Mouse (Mus musculus) kidney, embryonic 15.5 days (tissue): ENCODE results near the gene Ceacam19. TPM values are rescaled to one million over a fixed set of nuclear protein-coding genes. Genes with fewer than 3 reads are reported as not detected.

Source experiments
- ATAC-seq: fragments of 200-750 bp; cut with Nextera tagmentation; replicated peaks from 2 replicates; pipeline ENCODE4 v1.8.0; 2017; ENCODE audit warnings: moderate TSS enrichment; ENCODE audit not compliant: low FRiP score
- H3K27ac ChIP-seq: fragments of 300-500 bp; sonication (generic); 2 replicates; pipeline ENCODE4 v1.5.1; 2015; ENCODE audit warnings: mild to moderate bottlenecking, inconsistent platforms
- H3K27me3 ChIP-seq: fragments of 300-500 bp; sonication (generic); 2 replicates; pipeline ENCODE4 v1.6.1; 2015; ENCODE audit warnings: inconsistent platforms
- H3K36me3 ChIP-seq: fragments of 300-500 bp; sonication (generic); 2 replicates; pipeline ENCODE4 v1.6.1; 2015; ENCODE audit warnings: inconsistent platforms
- H3K4me1 ChIP-seq: fragments of 300-500 bp; sonication (generic); 2 replicates; pipeline ENCODE4 v1.6.1; 2015; ENCODE audit warnings: inconsistent platforms
- H3K4me2 ChIP-seq: fragments of 300-500 bp; sonication (generic); 2 replicates; pipeline ENCODE4 v1.6.1; 2015; ENCODE audit warnings: moderate library complexity, mild to moderate bottlenecking, inconsistent platforms
- H3K4me3 ChIP-seq: fragments of 300-500 bp; sonication (generic); replicated peaks from 2 replicates; pipeline ENCODE4 v1.5.1; 2015; ENCODE audit warnings: mild to moderate bottlenecking, inconsistent platforms
- H3K9ac ChIP-seq: fragments of 300-500 bp; sonication (generic); 2 replicates; pipeline ENCODE4 v1.6.1; 2015; ENCODE audit warnings: mild to moderate bottlenecking, inconsistent platforms
- H3K9me3 ChIP-seq: fragments of 300-500 bp; sonication (generic); replicated peaks from 2 replicates; pipeline ENCODE4 v1.6.1; 2016; ENCODE audit warnings: inconsistent platforms
- WGBS: fragments of 180-500 bp; shearing (Covaris S2); methylation state at CpG from one replicate; pipeline ENCODE4 v1.1.7; 2015; ENCODE audit warnings: mixed read lengths; 5-methylcytosine and 5-hydroxymethylcytosine counted together
- polyA plus RNA-seq: library from polyadenylated mRNA; unstranded; fragments of >200 nt; fragmentation: Nextera tagmentation; extraction: Ambion mirVana; gene quantifications from 2 replicates; pipeline ENCODE4 v1.2.1, GENCODE M21; 2015

The Ceacam19 gene
- polyA plus RNA-seq, 1 experiment from 2014 or later: not detected

- no peaks in the 10 kb centered on the region for H3K36me3 ChIP-seq
- H3K4me1 ChIP-seq: peaks cover 4% of the 10 kb centered on the region
- H3K9ac ChIP-seq: no peak overlapping the region
- no peak overlapping the region for H3K4me3 ChIP-seq
- 49% methylated on average over 5 of the region's 5 CpGs for WGBS
- no peak overlapping the region for H3K4me2 ChIP-seq
- ATAC-seq: no peak; the same call in 1 of the 2 replicates
- H3K27me3 ChIP-seq: no peaks in the 10 kb centered on the region
- no peaks in the 10 kb centered on the region for H3K9me3 ChIP-seq
- no peak overlapping the region for H3K27ac ChIP-seq
Measured at GRCm38 (mm10) chr7:19871943-19872601, 15.7 kb downstream of the Ceacam19 start.

- Histone ChIP-seq H3K27ac (no peak overlapping the region), H3K27me3 (no peaks in the 10 kb centered on the region), H3K9me3 (no peaks in the 10 kb centered on the region), H3K36me3 (no peaks in the 10 kb centered on the region), H3K4me3 (no peak overlapping the region), H3K4me1 (no peaks in the 10 kb centered on the region), H3K9ac (no peak overlapping the region), H3K4me2 (no peak overlapping the region)
- ATAC-seq: no peak
- 65% methylated on average over 10 of the region's 10 CpGs for WGBS
Measured at GRCm38 (mm10) chr7:19871137-19871621, 16.6 kb downstream of the Ceacam19 start.

GRCm38 (mm10) chr7:19867751-19868399 is 19.9 kb downstream of the Ceacam19 start:
- ATAC-seq: no peak
- 82% methylated on average over 16 of the region's 16 CpGs for WGBS
- H3K27ac ChIP-seq: no peak overlapping the region

GRCm38 (mm10) chr7:19866490-19866889 is 21.3 kb downstream of the Ceacam19 start:
- Histone ChIP-seq H3K36me3 (no peaks in the 10 kb centered on the region), H3K9ac (no peak overlapping the region), H3K4me3 (no peak overlapping the region), H3K4me1 (no peaks in the 10 kb centered on the region), H3K27ac (no peak overlapping the region), H3K9me3 (no peaks in the 10 kb centered on the region), H3K4me2 (no peak overlapping the region), H3K27me3 (no peaks in the 10 kb centered on the region)
- no peak for ATAC-seq
- WGBS: 66% methylated on average over 6 of the region's 6 CpGs

More at GRCm38 (mm10) chr7:19867751-19868399, 19.9 kb downstream of the Ceacam19 start:
- no peaks in the 10 kb centered on the region for H3K4me1 ChIP-seq
- no peaks in the 10 kb centered on the region for H3K36me3 ChIP-seq
- no peak overlapping the region for H3K4me3 ChIP-seq
- H3K9me3 ChIP-seq: no peaks in the 10 kb centered on the region
- no peak overlapping the region for H3K9ac ChIP-seq
- no peaks in the 10 kb centered on the region for H3K27me3 ChIP-seq
- no peak overlapping the region for H3K4me2 ChIP-seq

- Histone ChIP-seq H3K36me3 (no peaks in the 10 kb centered on the region), H3K9me3 (no peaks in the 10 kb centered on the region), H3K27ac (no peak overlapping the region), H3K9ac (no peak overlapping the region), H3K4me3 (no peak overlapping the region), H3K4me1 (no peaks in the 10 kb centered on the region), H3K27me3 (no peaks in the 10 kb centered on the region), H3K4me2 (no peak overlapping the region)
- WGBS: 80% methylated on average over 8 of the region's 8 CpGs
- ATAC-seq: no peak
Measured at GRCm38 (mm10) chr7:19865246-19866036, 22.3 kb downstream of the Ceacam19 start.

GRCm38 (mm10) chr7:19864241-19864640 is 23.5 kb downstream of the Ceacam19 start:
- ATAC-seq: no peak
- H3K9me3 ChIP-seq: no peaks in the 10 kb centered on the region
- H3K9ac ChIP-seq: no peak overlapping the region
- WGBS: 56% methylated on average over 2 of the region's 2 CpGs
- no peak overlapping the region for H3K4me3 ChIP-seq
- no peaks in the 10 kb centered on the region for H3K4me1 ChIP-seq
- no peak overlapping the region for H3K4me2 ChIP-seq
- no peak overlapping the region for H3K27ac ChIP-seq
- no peaks in the 10 kb centered on the region for H3K27me3 ChIP-seq
- H3K36me3 ChIP-seq: no peaks in the 10 kb centered on the region

- H3K4me1 ChIP-seq: no peaks in the 10 kb centered on the region
- H3K4me2 ChIP-seq: no peak within 1 kb of the TSS
- H3K9me3 ChIP-seq: no peaks in the 10 kb centered on the region
- H3K27me3 ChIP-seq: peaks cover 2% of the 10 kb centered on the region; the same call in 1 of the 2 replicates
- no peak within 1 kb of the TSS for H3K9ac ChIP-seq
- no peak within 1 kb of the TSS for H3K4me3 ChIP-seq
- 86% methylated on average over 9 of the region's 9 CpGs for WGBS
- H3K27ac ChIP-seq: no peak within 1 kb of the TSS
- H3K36me3 ChIP-seq: no peaks in the 10 kb centered on the region
- ATAC-seq: no peak
Measured at GRCm38 (mm10) chr7:19861199-19861598, 26.6 kb downstream of the Ceacam19 start, which contains the start of gene Ceacam16. TSS of gene Ceacam16 (minus strand) at chr7:19861299.

GRCm38 (mm10) chr7:19859740-19860139 is 28.0 kb downstream of the Ceacam19 start:
- no peaks in the 10 kb centered on the region for H3K4me1 ChIP-seq
- no peaks in the 10 kb centered on the region for H3K36me3 ChIP-seq
- no peaks in the 10 kb centered on the region for H3K9me3 ChIP-seq
- H3K4me3 ChIP-seq: no peak overlapping the region
- 67% methylated on average over 10 of the region's 10 CpGs for WGBS
- peaks cover 2% of the 10 kb centered on the region; the same call in 1 of the 2 replicates for H3K27me3 ChIP-seq
- no peak for ATAC-seq
- no peak overlapping the region for H3K27ac ChIP-seq
- H3K9ac ChIP-seq: no peak overlapping the region
- H3K4me2 ChIP-seq: no peak overlapping the region

GRCm38 (mm10) chr7:19856283-19856682 is 31.5 kb downstream of the Ceacam19 start:
- Histone ChIP-seq H3K27me3 (peaks cover 22% of the 10 kb centered on the region), H3K4me2 (no peak overlapping the region)

GRCm38 (mm10) chr7:19855663-19856062 is 32.1 kb downstream of the Ceacam19 start:
- 80% methylated on average over 5 of the region's 5 CpGs for WGBS
- no peaks in the 10 kb centered on the region for H3K36me3 ChIP-seq
- H3K27me3 ChIP-seq: peaks cover 29% of the 10 kb centered on the region
- no peak overlapping the region for H3K9ac ChIP-seq
- no peak overlapping the region for H3K4me2 ChIP-seq
- no peak overlapping the region for H3K27ac ChIP-seq
- H3K9me3 ChIP-seq: no peaks in the 10 kb centered on the region
- no peak for ATAC-seq
- peaks cover 6% of the 10 kb centered on the region for H3K4me1 ChIP-seq
- no peak overlapping the region for H3K4me3 ChIP-seq

More at GRCm38 (mm10) chr7:19856283-19856682, 31.5 kb downstream of the Ceacam19 start:
- 83% methylated on average over 6 of the region's 6 CpGs for WGBS
- H3K9ac ChIP-seq: no peak overlapping the region
- H3K27ac ChIP-seq: no peak overlapping the region
- ATAC-seq: no peak
- no peaks in the 10 kb centered on the region for H3K36me3 ChIP-seq
- peaks cover 6% of the 10 kb centered on the region for H3K4me1 ChIP-seq
- no peaks in the 10 kb centered on the region for H3K9me3 ChIP-seq
- no peak overlapping the region for H3K4me3 ChIP-seq

GRCm38 (mm10) chr7:19853526-19853925 is 34.2 kb downstream of the Ceacam19 start:
- no peak overlapping the region for H3K9ac ChIP-seq
- H3K27ac ChIP-seq: no peak overlapping the region
- H3K36me3 ChIP-seq: no peaks in the 10 kb centered on the region
- peaks cover 6% of the 10 kb centered on the region for H3K4me1 ChIP-seq
- no peak for ATAC-seq
- peaks cover 39% of the 10 kb centered on the region for H3K27me3 ChIP-seq
- no peak overlapping the region for H3K4me2 ChIP-seq
- H3K4me3 ChIP-seq: no peak overlapping the region
- no peaks in the 10 kb centered on the region for H3K9me3 ChIP-seq
- WGBS: 86% methylated on average over 20 of the region's 20 CpGs
